Mouse (Mus musculus) urinary bladder, postnatal 4 days (tissue): ENCODE measurements around the gene Mylpf.
"Not testable (repeated sequence)": the region's sequence is repeated elsewhere in the genome, so short reads cannot be mapped to it uniquely, and the experiment has no call there.

Experiments
- DNase-seq, 2 experiments: peaks; one replicate each; pipeline ENCODE4 v3.0.0; 2021 to 2022; ENCODE audit warnings: low spot score in 2 of 2

The Mylpf gene

DNA sequence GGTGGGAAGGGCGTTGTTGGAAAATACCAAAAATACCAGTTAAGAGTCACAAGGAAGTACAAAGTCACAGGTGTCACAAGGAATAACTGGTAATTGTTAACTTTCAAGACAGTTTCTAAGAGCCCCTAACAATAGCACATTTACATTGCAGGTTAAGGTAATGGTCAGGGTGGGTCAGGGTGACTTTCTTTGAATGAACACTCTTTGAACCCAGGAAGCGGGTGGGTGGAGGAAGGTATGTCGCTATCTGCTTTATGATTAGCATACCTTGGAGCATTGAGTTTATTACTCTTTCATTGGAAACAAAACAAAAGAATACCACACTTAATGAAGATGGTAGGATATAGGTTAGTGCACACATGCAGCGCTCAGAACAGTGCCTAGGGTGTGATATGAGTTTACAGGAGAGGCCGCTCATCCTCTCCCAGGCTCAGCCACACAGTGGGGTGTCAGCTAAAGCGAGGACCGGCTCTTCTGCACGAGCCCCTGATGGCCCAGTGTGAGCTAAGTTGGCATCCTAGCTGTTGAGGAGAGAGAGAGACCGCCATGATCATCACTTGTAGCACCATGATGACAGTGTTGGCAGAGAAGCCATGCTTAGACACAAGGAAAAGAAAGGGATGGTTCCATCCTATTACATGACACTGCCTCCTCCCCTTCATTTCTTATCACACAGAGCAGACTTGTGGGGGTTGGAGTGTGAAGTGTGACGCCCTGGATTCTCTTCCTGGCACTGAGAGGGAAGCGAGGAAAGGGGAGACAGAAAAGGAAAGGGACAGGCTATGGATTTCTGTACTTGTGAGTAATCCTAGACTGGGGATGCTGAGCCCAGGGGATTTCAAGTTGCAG is 16.7 kb downstream of the Mylpf start:
- DNase-seq, result no peak

DNA sequence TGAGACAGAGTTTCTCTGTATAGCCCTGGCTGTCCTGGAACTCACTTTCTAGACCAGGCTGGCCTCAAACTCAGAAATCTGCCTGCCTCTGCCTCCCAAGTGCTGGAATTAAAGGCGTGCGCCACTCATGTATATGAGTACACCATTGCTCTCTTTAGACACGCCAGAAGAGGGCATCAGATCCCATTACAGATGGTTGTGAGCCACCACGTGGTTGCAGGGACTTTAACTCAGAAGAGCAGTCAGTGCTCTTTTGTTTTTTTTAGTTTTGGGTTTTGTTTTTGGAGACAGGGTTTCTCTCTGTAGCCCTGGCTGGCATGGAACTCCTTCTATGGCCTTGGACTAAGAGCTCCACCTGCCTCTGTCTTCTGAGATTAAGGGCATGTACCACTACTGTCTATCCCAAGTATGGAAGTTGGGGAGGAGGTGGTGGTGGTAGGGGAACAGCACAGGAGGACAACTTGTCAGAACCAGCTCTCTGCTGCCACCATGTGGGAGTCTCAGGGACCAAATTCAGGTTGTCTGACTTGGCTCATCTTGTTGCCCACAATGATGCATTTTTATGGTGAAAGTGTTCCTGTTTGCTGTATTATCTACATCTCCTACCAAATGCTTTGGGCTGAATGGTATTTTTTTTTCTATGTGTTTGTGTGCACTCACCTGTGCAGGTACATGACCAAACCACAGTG is 20.1 kb downstream of the Mylpf start:
- peak; percentile 63 to 82 for DNase-seq

DNA sequence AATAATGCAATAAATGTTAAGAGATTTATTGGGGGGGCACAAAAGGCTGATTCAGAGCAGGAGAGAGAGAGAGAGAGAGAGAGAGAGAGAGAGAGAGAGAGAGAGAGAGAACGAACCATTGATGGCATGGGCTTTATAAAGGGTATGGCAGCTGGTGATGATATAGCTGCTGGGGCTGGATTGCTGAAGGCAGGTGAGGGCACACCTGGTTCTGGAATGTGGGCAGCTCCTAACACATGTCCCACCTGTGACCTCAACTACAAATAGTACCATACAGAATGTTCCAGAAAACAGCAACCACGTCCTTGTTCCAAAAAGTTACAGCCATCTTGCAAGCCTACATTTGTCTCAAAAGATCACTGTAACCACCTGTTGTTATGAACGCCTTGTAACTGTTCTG is 22.7 kb downstream of the Mylpf start:
- DNase-seq, result no peak

DNA sequence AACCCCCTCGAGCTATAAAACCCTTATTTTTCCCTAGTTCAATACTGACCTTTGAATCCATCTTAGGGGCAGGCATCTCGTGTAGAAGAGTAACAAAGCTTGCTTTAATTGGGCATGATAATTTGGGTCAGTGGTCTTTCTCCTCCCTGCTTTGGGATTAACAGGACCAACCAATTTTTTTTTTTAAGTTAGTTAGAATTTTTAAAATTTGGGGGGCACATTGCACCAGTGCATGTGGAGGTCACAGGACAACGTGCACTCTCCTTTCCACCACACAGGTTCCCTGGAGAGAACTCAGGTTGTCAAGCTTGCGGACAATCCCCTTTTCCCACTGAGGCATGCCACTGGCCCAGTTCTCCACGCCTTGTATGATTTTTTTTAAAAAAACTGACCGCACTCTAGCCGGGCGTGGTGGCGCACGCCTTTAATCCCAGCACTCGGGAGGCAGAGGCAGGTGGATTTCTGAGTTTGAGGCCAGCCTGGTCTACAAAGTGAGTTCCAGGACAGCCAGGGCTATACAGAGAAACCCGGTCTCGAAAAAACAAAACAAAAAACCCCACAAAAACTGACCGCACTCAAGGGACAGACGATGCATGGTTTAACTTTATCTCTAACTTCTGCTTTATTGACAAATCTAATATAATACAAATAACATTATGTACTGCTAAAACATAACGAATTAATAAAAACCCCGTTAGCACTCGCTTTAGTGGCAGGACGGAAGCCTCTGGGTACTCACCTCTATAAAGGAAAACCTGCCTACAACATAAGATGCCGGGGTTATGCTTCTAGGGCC is 23.3 kb downstream of the Mylpf start:
- no peak for DNase-seq

DNA sequence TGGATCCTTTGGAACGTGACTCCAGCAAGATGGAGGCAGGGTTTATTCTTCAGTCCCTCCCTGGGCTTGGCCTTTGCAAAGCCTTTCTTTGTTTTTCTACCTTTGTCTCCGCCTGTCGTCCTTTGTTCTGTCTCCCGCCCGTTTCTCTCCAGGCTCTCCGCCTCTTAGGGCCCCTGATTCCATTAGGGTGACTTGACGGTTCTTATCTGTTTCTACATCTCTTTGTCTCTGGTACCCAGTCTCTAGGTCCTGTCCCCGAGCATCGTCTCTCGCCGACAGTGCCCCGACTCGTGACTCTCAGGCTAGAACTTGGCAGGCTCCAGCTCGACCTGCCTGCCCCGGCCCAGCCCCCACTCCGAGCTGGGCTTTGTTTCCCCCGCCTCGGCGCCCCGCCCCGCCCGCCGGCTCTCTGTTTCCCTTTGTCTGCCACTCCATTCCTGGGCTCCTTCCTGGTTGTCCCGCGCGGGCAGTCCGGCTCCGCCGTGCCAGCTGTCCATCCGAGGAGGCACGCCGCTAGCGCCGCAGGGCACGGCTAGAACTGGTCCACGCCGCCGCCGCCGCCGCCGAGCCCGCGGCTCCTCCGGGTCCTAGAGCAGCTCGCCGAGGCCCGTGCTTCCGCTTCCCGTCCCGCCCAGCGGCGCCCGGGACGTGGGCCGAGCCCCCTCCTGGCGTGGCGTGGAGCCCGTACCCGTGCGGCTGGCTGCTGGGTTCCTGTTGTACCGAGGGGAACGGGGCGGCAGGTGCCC is 24.1 kb downstream of the Mylpf start, which contains the start of the genes Zfp553 and Sept1:
Zfp553 (plus strand) TSS at position 440 of the 746 bp plus-strand sequence.
Sept1 (minus strand) TSS at position 509 of the 746 bp plus-strand sequence.
- DNase-seq, result peak; percentile 80 to 81

DNA sequence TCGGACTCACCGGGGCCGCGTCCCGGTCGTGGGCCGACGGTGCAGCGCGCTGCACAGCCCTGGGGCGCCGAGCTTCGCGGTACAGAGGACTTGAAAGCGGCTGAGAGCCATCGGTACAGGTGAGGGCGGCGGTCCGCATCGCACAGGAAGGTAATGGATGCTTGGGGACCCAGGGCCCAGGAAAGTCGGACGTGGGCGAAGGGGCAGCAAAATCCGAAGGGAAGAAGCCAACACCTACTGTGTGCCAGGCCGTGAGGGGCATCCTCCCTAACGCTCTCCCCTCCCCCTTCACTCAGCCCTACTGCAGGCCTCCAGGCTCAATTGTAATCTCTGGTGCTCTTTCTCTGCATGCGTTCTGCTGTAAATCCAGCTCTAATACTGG is 24.7 kb downstream of the Mylpf start:
- DNase-seq, result no peak

DNA sequence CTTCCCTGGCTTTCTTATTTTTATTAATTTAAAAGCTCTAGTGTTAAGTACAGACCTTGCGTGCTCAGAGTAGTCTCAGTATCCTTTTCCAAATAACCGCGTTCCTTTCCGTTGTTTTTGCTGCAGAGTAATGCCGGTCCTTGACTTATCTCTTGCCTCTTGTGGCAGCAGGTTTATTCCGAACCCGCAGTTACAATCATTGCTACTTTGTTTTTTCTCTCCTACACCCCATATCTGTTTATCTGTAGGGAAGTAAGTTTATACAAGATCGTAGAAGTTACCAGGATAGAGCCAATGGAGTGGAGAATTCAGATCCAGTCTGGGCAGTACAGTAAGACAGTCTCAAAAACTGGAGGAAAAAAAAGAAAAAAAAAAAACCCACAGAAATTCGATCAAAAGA is 25.1 kb downstream of the Mylpf start:
- no peak for DNase-seq

DNA sequence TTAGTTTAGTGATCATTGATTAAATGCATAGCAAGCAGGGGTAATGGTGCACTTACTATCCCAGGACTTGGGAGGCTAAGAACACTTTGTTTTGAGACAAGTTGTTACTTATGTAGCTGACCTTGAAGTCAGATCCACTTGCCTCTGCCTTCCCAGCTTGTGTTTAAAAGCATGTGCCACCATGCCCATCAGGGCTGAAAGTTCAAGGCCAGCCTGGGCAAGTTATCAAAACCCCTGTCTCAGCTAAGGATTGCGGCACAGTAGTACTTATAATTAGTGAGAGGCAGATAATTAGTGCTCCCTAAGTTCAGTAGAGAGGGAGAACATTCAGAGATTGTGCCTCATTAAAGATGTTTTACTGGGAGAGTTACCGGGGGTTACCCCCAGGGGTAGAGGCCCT is 26.1 kb downstream of the Mylpf start:
- DNase-seq, result no peak

DNA sequence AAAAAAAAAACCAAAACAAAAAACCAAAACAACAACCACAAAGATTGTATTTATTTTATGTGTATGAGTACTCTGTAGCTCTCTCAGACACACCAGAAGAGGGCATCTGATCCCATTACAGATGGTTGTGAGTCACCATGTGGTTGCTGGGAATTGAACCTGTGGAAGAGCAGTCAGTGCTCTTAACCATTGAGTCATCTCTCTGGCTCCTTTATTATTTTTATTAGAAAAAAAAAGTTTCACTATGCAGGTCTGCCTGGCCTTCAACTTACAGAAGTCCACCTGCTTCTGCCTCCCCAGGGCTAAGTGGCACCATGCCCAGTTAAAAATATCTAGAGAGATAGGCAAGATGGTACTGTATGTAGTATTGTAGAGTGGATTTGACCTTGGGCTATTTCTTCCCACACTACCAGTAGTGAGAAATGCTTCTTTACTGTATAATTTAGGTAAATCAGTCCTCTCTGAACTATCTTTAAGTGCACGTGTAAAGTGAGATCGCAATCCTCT is 34.7 kb downstream of the Mylpf start:
- no peak for DNase-seq

DNA sequence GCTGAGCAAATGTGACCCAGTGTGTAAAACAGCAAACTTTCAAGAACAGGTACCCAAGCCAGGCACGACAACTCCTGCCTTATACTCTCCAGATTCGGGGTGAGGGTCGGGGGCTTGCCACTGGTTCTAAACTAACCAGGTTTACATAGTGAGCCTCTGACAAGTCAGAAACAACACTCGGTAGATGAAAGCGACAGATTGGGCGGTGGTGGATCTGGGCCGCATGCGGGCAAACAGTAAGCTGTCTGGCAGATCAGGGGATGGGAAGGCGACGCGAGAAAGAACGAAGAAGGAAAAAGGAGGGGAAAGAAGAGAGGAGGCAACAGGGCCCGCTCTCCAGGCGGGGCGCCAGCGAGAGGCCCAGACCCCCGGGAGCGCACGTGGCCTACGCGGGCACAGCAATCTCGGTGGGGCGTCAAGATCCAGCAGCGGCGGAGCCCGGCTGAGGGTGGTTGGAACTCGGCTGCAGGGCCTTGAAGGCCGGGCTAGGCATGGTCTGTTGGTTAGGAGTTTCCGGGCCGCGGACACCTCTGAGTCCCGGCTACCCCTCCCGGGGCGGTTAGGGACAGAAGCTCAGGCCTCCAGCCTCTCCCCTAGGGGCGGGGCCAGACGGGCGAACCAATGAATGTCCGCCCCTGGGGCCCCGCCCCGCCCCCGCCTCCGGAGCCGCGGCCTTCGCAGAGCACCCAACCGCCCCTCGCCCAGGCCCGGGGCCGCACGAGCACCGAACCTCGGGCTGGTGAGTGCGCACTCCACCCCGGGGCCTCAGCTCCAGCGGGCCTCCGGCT is 35.4 kb downstream of the Mylpf start, which contains the start of gene Zfp771:
Zfp771 (plus strand) TSS at position 405 of the 788 bp plus-strand sequence.
- peak; percentile 94 to 96 for DNase-seq

DNA sequence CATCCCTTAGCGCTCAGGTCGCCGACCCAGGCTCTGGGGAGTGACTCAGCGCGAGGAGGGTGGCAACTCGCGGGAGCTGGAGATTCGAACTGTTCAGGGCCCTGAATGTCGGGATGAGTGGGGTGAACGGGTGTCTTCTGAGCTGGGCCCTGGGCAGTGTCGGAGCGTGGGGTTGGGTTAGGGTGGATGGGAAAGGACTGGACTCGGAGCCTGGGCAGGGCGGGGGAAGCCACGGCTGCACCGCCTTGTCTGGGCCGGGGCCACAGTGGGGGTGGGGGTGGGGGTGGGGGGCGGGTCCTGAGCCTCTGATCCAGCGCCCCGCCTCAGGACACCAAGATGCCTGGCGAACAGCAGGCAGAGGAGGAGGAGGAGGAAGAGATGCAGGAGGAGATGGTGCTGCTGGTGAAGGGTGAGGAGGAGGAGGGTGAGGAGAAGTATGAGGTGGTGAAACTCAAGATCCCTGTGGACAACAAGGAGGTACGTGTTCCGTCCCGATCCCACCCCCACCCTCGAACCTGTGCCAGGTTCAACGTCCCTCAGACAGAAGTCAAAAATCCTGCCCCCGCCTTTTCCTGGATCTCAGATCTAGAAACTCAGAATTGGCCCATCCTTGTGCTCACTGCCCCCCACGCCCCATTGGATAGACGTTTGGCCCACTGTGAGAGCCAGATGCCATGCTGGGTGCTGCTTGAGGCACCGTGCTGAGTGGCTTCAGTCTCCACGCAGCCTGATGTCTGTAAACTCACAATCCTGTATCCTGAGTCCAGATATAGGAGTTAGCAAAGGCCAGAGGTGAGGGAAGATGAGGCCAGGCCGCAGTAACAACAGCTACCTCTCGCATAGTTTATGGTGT is 36.2 kb downstream of the Mylpf start:
- peak; percentile 62 to 65 for DNase-seq

DNA sequence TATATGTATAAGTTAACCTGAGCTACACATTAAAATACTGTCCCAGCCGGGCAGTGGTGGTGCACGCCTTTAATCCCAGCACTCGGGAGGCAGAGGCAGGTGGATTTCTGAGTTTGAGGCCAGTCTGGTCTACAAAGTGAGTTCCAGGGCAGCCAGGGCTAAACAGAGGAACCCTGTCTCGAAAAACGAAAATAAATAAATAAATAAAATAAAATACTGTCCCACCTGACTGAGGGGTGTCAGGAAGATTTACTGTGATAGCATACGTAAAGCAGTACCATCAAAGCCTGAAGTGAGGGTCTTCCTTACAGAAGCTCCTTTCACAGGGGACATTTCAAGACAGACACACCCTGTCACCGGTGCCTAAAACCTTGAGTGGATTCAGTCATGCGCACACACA is 41.8 kb downstream of the Mylpf start:
- DNase-seq, result not testable (repeated sequence)

DNA sequence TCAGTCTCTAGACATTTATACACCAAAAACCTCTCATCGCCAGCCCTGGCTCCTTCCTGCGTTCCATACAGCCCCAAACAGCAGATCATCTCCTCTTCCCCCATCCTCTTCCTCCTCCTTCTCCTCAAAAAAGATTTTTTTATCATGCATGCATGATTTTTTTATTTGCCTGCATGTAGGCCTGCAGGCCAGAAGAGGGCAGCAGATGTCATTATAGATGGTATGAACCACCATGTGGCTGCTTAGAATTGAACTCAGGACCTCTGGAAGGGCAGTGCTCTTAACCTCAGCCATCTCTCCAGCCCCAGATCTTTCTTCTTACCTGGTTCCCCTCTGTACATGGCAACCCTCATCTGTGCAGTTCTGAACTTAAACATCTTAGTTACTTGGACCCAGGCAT is 43.7 kb downstream of the Mylpf start:
- DNase-seq, result no peak

DNA sequence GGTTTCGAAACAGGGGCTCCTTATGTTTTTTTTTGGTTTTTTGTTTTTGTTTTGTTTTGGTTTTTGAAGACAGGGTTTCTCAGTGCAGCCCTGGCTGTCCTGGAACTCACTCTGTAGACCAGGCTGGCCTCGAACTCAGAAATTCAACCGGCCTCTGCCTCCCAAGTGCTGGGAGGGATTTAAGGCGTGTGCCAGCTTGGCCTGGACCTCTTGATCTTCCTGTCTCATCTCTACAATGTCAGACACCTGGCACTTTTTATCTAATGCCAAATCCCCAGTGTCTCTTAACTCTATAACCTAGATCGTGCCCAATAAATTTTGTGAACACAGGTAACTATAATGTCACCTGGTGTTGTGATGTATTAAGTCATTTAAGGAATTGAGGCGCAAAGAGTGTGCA is 44.7 kb downstream of the Mylpf start:
- DNase-seq, result no peak

DNA sequence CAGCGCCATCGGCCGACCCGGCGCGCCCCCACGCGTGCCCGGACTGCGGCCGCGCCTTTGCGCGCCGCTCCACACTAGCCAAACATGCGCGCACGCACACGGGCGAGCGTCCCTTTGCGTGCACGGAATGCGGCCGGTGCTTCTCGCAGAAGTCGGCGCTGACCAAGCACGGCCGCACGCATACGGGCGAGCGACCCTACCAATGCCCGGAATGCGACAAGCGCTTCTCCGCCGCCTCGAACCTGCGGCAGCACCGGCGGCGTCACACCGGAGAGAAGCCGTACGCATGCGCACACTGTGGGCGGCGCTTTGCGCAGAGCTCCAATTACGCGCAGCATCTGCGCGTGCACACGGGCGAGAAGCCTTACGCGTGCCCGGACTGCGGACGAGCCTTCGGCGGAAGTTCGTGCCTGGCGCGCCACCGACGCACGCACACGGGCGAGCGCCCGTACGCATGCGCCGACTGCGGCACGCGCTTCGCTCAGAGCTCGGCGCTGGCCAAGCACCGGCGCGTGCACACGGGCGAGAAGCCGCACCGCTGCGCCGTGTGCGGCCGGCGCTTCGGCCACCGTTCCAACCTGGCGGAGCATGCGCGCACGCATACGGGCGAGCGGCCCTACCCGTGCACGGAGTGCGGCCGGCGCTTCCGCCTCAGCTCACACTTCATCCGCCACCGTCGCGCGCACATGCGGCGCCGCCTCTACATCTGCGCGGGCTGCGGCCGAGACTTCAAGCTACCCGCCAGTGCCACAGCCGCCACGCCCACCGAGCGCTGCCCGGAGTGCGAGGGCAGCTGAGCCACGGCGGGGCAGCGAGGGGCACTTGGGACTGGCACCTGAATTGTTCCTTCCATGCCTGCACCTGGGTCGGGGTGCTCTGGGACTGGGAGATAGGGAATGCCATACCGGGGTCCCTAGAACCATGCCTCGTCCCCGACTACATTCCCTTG is 45.4 kb downstream of the Mylpf start:
- DNase-seq, result peak; percentile 93 to 95

DNA sequence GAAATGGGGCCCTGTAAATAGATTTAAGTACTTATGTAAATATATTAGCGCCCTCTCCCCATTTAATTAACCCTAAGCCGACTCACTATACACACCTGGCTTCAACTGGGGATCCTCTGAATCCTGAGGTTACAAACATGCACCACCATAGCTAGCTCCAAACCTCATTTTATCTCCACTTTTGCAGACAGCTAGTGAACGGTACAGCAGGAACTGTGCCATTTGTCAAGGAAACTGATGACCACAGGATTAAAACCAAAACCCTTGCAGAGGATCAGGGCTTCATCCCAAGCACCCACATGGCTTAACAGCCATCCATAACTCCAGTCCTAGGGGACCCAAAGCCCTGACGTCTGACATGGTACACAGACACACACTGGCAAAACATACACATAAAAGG is 46.3 kb downstream of the Mylpf start:
- no peak for DNase-seq

DNA sequence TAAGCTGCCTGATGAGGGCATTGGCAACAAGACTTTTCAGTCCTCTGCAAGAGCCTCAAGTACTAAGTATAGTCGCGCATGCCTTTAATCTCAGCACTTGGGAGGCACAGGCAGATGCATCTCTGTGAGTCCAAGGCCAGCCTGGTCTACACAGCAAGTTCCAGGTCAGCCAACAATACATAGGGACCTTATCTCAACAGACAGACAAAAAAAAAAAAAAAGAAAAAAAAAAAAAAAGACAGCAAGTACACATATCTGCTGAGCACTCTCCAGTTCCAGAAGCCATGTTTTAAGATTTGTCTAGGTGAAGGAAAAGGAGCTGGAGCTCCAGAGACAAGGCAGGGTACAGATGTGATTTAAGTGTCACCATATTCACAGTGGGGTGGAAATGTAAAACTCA is 47.3 kb downstream of the Mylpf start:
- no peak for DNase-seq

DNA sequence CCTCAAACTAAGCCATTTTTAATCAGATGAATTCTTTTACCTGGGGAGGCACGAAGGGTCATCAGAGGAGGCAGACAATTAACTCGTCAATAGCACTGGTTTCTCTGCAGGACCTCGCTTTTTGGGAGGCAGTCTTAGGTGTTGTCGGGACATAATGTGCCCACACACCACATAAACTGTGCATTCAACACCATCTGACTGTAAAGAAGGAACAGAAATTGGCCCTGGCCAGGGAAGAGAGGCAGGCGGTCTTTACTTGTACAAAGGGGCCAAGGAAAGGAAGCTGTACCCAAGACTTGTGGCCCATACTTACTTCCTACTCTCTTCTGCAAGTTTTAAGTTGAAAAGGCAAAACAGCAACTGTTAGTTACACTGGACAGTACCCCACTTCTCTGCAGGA is 47.8 kb downstream of the Mylpf start:
- DNase-seq, result no peak
